Mouse (Mus musculus): Measurements from ENCODE around the gene Trhr2. TPM values are rescaled to one million over a fixed set of nuclear protein-coding genes. Genes with fewer than 3 reads are reported as not detected.

Gene Trhr2
- not detected in 2 replicates for polyA plus RNA-seq (2014; fragmentation: Nextera tagmentation; extraction: Ambion mirVana)

- H3K4me2 ChIP-seq (ENCODE audit: low read length) = no peak within 1 kb of the TSS
- WGBS = 76% methylated on average over 7 of the region's 7 CpGs
- no peak within 1 kb of the TSS for H3K4me3 ChIP-seq (ENCODE audit: control insufficient read depth in 1 of 2, insufficient read depth in 1 of 2, low read depth in 1 of 2, low read length in 2 of 2)
- no peaks in the 10 kb centered on the region for H3K9me3 ChIP-seq (ENCODE audit: control insufficient read depth, low read length)
- 0 out of 4 replicates have a peak, but pooled peaks cover 0 to 2% of the 10 kb centered on the region in 2 experiments for H3K4me1 ChIP-seq (ENCODE audit: control insufficient read depth in 2 of 2, insufficient read depth in 2 of 2, low read length in 2 of 2)
- H3K27ac ChIP-seq (replicated peaks in 1 of 2; ENCODE audit: control insufficient read depth in 1 of 2, insufficient read depth in 1 of 2, low read depth in 2 of 2, low read length in 2 of 2) = no peak within 1 kb of the TSS
- H3K27me3 ChIP-seq (ENCODE audit: control insufficient read depth, insufficient read depth, low read length) = 0 out of 2 replicates have a peak, but pooled peaks cover 3% of the 10 kb centered on the region
- H3K9ac ChIP-seq (ENCODE audit: low read length) = no peak within 1 kb of the TSS
- ATAC-seq (ENCODE audit: insufficient number of reproducible peaks, insufficient read depth, low FRiP score, low read depth) = no peak
- H3K36me3 ChIP-seq (ENCODE audit: control insufficient read depth, insufficient read depth, low read length) = no peaks in the 10 kb centered on the region
Observed at GRCm38 (mm10) chr8:122360696-122361416, at the start of gene Trhr2. Gene Trhr2 (minus strand): TSS chr8:122360746.

GRCm38 (mm10) chr8:122407678-122408077, 47.1 kb upstream of the Trhr2 start:
- H3K9me3 ChIP-seq (ENCODE audit: control insufficient read depth, low read length) = no peaks in the 10 kb centered on the region
- ATAC-seq (ENCODE audit: insufficient number of reproducible peaks, insufficient read depth, low FRiP score, low read depth) = no peak
- H3K4me2 ChIP-seq (ENCODE audit: low read length) = no peak overlapping the region
- H3K4me3 ChIP-seq (ENCODE audit: control insufficient read depth in 1 of 2, insufficient read depth in 1 of 2, low read depth in 1 of 2, low read length in 2 of 2) = no peak overlapping the region
- H3K36me3 ChIP-seq (ENCODE audit: control insufficient read depth, insufficient read depth, low read length) = peaks cover 100% of the 10 kb centered on the region
- 92% methylated on average over 7 of the region's 7 CpGs for WGBS
- no peak overlapping the region for H3K9ac ChIP-seq (ENCODE audit: low read length)
- no peaks in the 10 kb centered on the region for H3K27me3 ChIP-seq (ENCODE audit: control insufficient read depth, insufficient read depth, low read length)
- H3K4me1 ChIP-seq (ENCODE audit: control insufficient read depth in 2 of 2, insufficient read depth in 2 of 2, low read length in 2 of 2) = peaks cover 0 to 6% of the 10 kb centered on the region in 2 experiments; a peak in 1 of 4 replicates
- no peak overlapping the region for H3K27ac ChIP-seq (replicated peaks in 1 of 2; ENCODE audit: control insufficient read depth in 1 of 2, insufficient read depth in 1 of 2, low read depth in 2 of 2, low read length in 2 of 2)

DNA sequence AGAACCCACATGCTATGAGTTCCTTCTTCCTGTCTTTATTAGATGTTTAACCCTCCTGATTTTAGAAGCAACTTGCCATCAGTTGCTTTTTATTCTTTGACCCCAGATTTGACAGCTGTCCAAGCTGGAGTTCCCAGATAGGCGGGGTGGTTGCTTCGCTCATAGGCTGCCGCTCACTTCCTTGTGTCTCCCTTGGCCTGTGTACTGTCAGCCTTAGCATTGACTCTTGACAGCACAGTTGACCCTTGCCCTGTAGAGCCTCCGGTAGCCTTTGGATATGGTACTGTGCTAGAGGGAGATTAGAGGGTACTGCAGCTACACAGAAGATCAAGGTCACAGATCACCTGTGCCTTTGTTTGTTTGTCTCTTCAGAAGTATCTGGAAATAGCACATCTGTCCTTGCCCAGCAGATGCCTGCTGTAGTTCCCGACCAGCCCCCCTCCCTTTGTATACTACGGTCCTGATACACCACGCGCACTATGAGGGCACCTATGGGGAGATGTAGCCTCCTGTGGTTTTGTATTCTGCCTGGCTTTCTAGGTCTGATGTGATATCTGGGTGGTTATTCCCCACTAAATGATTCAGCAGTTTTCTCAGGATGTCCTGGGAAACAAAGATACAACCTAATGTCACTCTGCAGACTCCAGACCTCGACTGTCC, 44.7 kb upstream of the Trhr2 start:
- peaks cover 100% of the 10 kb centered on the region for H3K36me3 ChIP-seq (ENCODE audit: control insufficient read depth, insufficient read depth, low read length)
- ATAC-seq (ENCODE audit: insufficient number of reproducible peaks, insufficient read depth, low FRiP score, low read depth) = no peak
- no peak overlapping the region for H3K4me2 ChIP-seq (ENCODE audit: low read length)
- 67% methylated on average over 9 of the region's 9 CpGs for WGBS
- H3K4me3 ChIP-seq (ENCODE audit: control insufficient read depth in 1 of 2, insufficient read depth in 1 of 2, low read depth in 1 of 2, low read length in 2 of 2) = no peak overlapping the region
- no peaks in the 10 kb centered on the region for H3K9me3 ChIP-seq (ENCODE audit: control insufficient read depth, low read length)
- no peaks in the 10 kb centered on the region for H3K27me3 ChIP-seq (ENCODE audit: control insufficient read depth, insufficient read depth, low read length)
- peaks cover 0 to 6% of the 10 kb centered on the region in 2 experiments; a peak in 1 of 4 replicates for H3K4me1 ChIP-seq (ENCODE audit: control insufficient read depth in 2 of 2, insufficient read depth in 2 of 2, low read length in 2 of 2)
- no peak overlapping the region for H3K9ac ChIP-seq (ENCODE audit: low read length)
- H3K27ac ChIP-seq (replicated peaks in 1 of 2; ENCODE audit: control insufficient read depth in 1 of 2, insufficient read depth in 1 of 2, low read depth in 2 of 2, low read length in 2 of 2) = no peak overlapping the region

- no peak overlapping the region for H3K27ac ChIP-seq (replicated peaks in 1 of 2; ENCODE audit: control insufficient read depth in 1 of 2, insufficient read depth in 1 of 2, low read depth in 2 of 2, low read length in 2 of 2)
- 95% methylated on average over 9 of the region's 9 CpGs for WGBS
- H3K27me3 ChIP-seq (ENCODE audit: control insufficient read depth, insufficient read depth, low read length) = no peaks in the 10 kb centered on the region
- peaks cover 95% of the 10 kb centered on the region for H3K36me3 ChIP-seq (ENCODE audit: control insufficient read depth, insufficient read depth, low read length)
- no peak overlapping the region for H3K9ac ChIP-seq (ENCODE audit: low read length)
- no peak overlapping the region for H3K4me2 ChIP-seq (ENCODE audit: low read length)
- H3K4me3 ChIP-seq (ENCODE audit: control insufficient read depth in 1 of 2, insufficient read depth in 1 of 2, low read depth in 1 of 2, low read length in 2 of 2) = no peak overlapping the region
- H3K9me3 ChIP-seq (ENCODE audit: control insufficient read depth, low read length) = no peaks in the 10 kb centered on the region
- ATAC-seq (ENCODE audit: insufficient number of reproducible peaks, insufficient read depth, low FRiP score, low read depth) = no peak
- no peaks in the 10 kb centered on the region for H3K4me1 ChIP-seq (ENCODE audit: control insufficient read depth in 2 of 2, insufficient read depth in 2 of 2, low read length in 2 of 2)
Observed at GRCm38 (mm10) chr8:122398186-122398585, 37.6 kb upstream of the Trhr2 start.

GRCm38 (mm10) chr8:122395291-122395690, 34.7 kb upstream of the Trhr2 start:
- no peak overlapping the region for H3K4me2 ChIP-seq (ENCODE audit: low read length)
- no peaks in the 10 kb centered on the region for H3K27me3 ChIP-seq (ENCODE audit: control insufficient read depth, insufficient read depth, low read length)
- no peaks in the 10 kb centered on the region for H3K4me1 ChIP-seq (ENCODE audit: control insufficient read depth in 2 of 2, insufficient read depth in 2 of 2, low read length in 2 of 2)
- H3K36me3 ChIP-seq (ENCODE audit: control insufficient read depth, insufficient read depth, low read length) = peaks cover 92% of the 10 kb centered on the region
- no peaks in the 10 kb centered on the region for H3K9me3 ChIP-seq (ENCODE audit: control insufficient read depth, low read length)
- WGBS = 88% methylated on average over 6 of the region's 6 CpGs
- no peak overlapping the region for H3K27ac ChIP-seq (replicated peaks in 1 of 2; ENCODE audit: control insufficient read depth in 1 of 2, insufficient read depth in 1 of 2, low read depth in 2 of 2, low read length in 2 of 2)
- no peak overlapping the region for H3K4me3 ChIP-seq (ENCODE audit: control insufficient read depth in 1 of 2, insufficient read depth in 1 of 2, low read depth in 1 of 2, low read length in 2 of 2)
- ATAC-seq (ENCODE audit: insufficient number of reproducible peaks, insufficient read depth, low FRiP score, low read depth) = no peak
- no peak overlapping the region for H3K9ac ChIP-seq (ENCODE audit: low read length)

- H3K9me3 ChIP-seq (ENCODE audit: control insufficient read depth, low read length) = no peaks in the 10 kb centered on the region
- no peaks in the 10 kb centered on the region for H3K27me3 ChIP-seq (ENCODE audit: control insufficient read depth, insufficient read depth, low read length)
- H3K9ac ChIP-seq (ENCODE audit: low read length) = no peak overlapping the region
- H3K4me2 ChIP-seq (ENCODE audit: low read length) = no peak overlapping the region
- peaks cover 90% of the 10 kb centered on the region for H3K36me3 ChIP-seq (ENCODE audit: control insufficient read depth, insufficient read depth, low read length)
- no peak overlapping the region for H3K27ac ChIP-seq (replicated peaks in 1 of 2; ENCODE audit: control insufficient read depth in 1 of 2, insufficient read depth in 1 of 2, low read depth in 2 of 2, low read length in 2 of 2)
- ATAC-seq (ENCODE audit: insufficient number of reproducible peaks, insufficient read depth, low FRiP score, low read depth) = no peak
- H3K4me1 ChIP-seq (ENCODE audit: control insufficient read depth in 2 of 2, insufficient read depth in 2 of 2, low read length in 2 of 2) = no peaks in the 10 kb centered on the region
- no peak overlapping the region for H3K4me3 ChIP-seq (ENCODE audit: control insufficient read depth in 1 of 2, insufficient read depth in 1 of 2, low read depth in 1 of 2, low read length in 2 of 2)
Observed at GRCm38 (mm10) chr8:122393717-122394116, 33.2 kb upstream of the Trhr2 start.

DNA sequence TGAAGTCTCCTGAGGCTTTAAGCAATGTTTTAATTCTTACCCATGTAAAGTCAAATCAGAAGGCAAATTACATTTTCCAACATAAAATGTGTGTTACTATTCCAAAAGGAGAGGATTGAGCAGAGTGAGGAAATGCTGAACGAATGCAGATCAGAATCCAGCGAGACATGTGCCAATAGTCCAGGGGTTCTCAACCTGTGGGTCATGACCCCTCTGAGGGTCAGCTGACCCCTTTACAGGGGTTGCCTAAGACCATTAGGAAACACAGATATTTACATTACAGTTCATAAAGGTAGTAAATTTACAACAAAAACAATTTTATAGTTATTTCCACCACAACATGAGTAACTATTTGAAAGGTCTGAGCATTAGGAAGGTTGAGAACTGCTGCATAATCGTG, 30.2 kb upstream of the Trhr2 start:
- Histone ChIP-seq H3K4me1 (ENCODE audit: control insufficient read depth in 2 of 2, insufficient read depth in 2 of 2, low read length in 2 of 2) (no peaks in the 10 kb centered on the region), H3K27me3 (ENCODE audit: control insufficient read depth, insufficient read depth, low read length) (no peaks in the 10 kb centered on the region), H3K9me3 (ENCODE audit: control insufficient read depth, low read length) (no peaks in the 10 kb centered on the region), H3K27ac (replicated peaks in 1 of 2; ENCODE audit: control insufficient read depth in 1 of 2, insufficient read depth in 1 of 2, low read depth in 2 of 2, low read length in 2 of 2) (no peak overlapping the region), H3K9ac (ENCODE audit: low read length) (no peak overlapping the region), H3K36me3 (ENCODE audit: control insufficient read depth, insufficient read depth, low read length) (peaks cover 94% of the 10 kb centered on the region), H3K4me3 (ENCODE audit: control insufficient read depth in 1 of 2, insufficient read depth in 1 of 2, low read depth in 1 of 2, low read length in 2 of 2) (no peak overlapping the region), H3K4me2 (ENCODE audit: low read length) (no peak overlapping the region)
- no peak for ATAC-seq (ENCODE audit: insufficient number of reproducible peaks, insufficient read depth, low FRiP score, low read depth)
- 92% methylated on average over 3 of the region's 3 CpGs for WGBS
